Mouse (Mus musculus) kidney, postnatal 0 days (tissue): ENCODE results near the gene Pla2g3. TPM values are rescaled to one million over a fixed set of nuclear protein-coding genes. Genes with fewer than 3 reads are reported as not detected.

Experiments
- ATAC-seq: fragments of 200-750 bp; cut with Nextera tagmentation; replicated peaks from 2 replicates; pipeline ENCODE4 v1.8.0; 2017; ENCODE audit warnings: low read depth, moderate number of reproducible peaks, moderate TSS enrichment, moderate library complexity; ENCODE audit not compliant: low FRiP score
- DNase-seq: peaks from one replicate; pipeline ENCODE4 v3.0.0-alpha.2; 2016; ENCODE audit warnings: low spot score
- H3K27ac ChIP-seq: fragments of 300-500 bp; sonication (generic); 2 replicates; pipeline ENCODE4 v1.5.1; 2014; ENCODE audit warnings: mild to moderate bottlenecking
- H3K27me3 ChIP-seq: fragments of 300-500 bp; sonication (generic); 2 replicates; pipeline ENCODE4 v1.6.1; 2014; ENCODE audit warnings: low read length, mixed read lengths; ENCODE audit not compliant: insufficient read depth
- H3K36me3 ChIP-seq: fragments of 300-500 bp; sonication (generic); 2 replicates; pipeline ENCODE4 v1.6.1; 2014; ENCODE audit warnings: low read length, mixed read lengths; ENCODE audit not compliant: insufficient read depth
- H3K4me1 ChIP-seq: fragments of 300-500 bp; sonication (generic); replicated peaks from 2 replicates; pipeline ENCODE4 v1.6.1; 2014; ENCODE audit warnings: antibody characterized with exemption, low read length, mixed read lengths; ENCODE audit not compliant: insufficient read depth
- H3K4me2 ChIP-seq: fragments of 300-500 bp; sonication (generic); 2 replicates; pipeline ENCODE4 v1.6.1; 2014; ENCODE audit warnings: mild to moderate bottlenecking, low read length, moderate library complexity, mixed read lengths
- H3K4me3 ChIP-seq: fragments of 300-500 bp; sonication (generic); replicated peaks from 2 replicates; pipeline ENCODE4 v1.5.1; 2014; ENCODE audit warnings: low read depth, low read length
- H3K9ac ChIP-seq: fragments of 300-500 bp; sonication (generic); 2 replicates; pipeline ENCODE4 v1.6.1; 2014; ENCODE audit warnings: low read depth, low read length
- H3K9me3 ChIP-seq: fragments of 300-500 bp; sonication (generic); replicated peaks from 2 replicates; pipeline ENCODE4 v1.6.1; 2016; ENCODE audit warnings: low read length, inconsistent platforms, mixed read lengths
- CTCF ChIP-seq: IDR thresholded peaks from 2 replicates; pipeline ENCODE4 v1.5.1; 2016; ENCODE audit warnings: antibody characterized with exemption, low read depth, mild to moderate bottlenecking, moderate library complexity
- WGBS: fragments of 180-500 bp; shearing (Covaris S2); extraction: QIAGEN DNeasy Blood & Tissue Kit; methylation state at CpG from one replicate; pipeline ENCODE4 v1.1.7; 2014; 5-methylcytosine and 5-hydroxymethylcytosine counted together
- polyA plus RNA-seq: library from polyadenylated mRNA; unstranded; fragments of >200 nt; fragmentation: Nextera tagmentation; extraction: Ambion mirVana; gene quantifications from 2 replicates; pipeline ENCODE4 v1.2.1, GENCODE M21; 2015

The Pla2g3 gene
- polyA plus RNA-seq, 1 experiment from 2014 or later = 0.25 TPM

- Histone ChIP-seq H3K36me3 (0 out of 2 replicates have a peak, but pooled peaks cover 4% of the 10 kb centered on the region), H3K9ac (peak overlapping the region; percentile 83), H3K27ac (peak overlapping the region; percentile 70), H3K9me3 (no peaks in the 10 kb centered on the region), H3K27me3 (no peaks in the 10 kb centered on the region), H3K4me2 (peak overlapping the region; percentile 62), H3K4me1 (peaks cover 31% of the 10 kb centered on the region), H3K4me3 (peak overlapping the region; percentile 67)
- peak; percentile 16; the same call in 1 of the 2 replicates for TF ChIP-seq CTCF
- WGBS = 3% methylated on average over 33 of the region's 33 CpGs
- DNase-seq = peak; percentile 99
- ATAC-seq = peak; percentile 78
Observed at GRCm38 (mm10) chr11:3539111-3539825, 51.2 kb downstream of the Pla2g3 start.

GRCm38 (mm10) chr11:3539826-3540196, 51.7 kb downstream of the Pla2g3 start:
- H3K4me1 ChIP-seq = peaks cover 30% of the 10 kb centered on the region
- DNase-seq = no peak
- TF ChIP-seq CTCF = peak; percentile 43; the same call in 1 of the 2 replicates
- H3K9me3 ChIP-seq = no peaks in the 10 kb centered on the region
- no peak overlapping the region for H3K9ac ChIP-seq
- no peaks in the 10 kb centered on the region for H3K36me3 ChIP-seq
- no peak for ATAC-seq
- WGBS = 77% methylated on average over 4 of the region's 4 CpGs
- H3K27me3 ChIP-seq = no peaks in the 10 kb centered on the region
- H3K4me3 ChIP-seq = peak overlapping the region; percentile 67; the same call in 1 of the 2 replicates
- H3K27ac ChIP-seq = no peak overlapping the region
- peak overlapping the region; percentile 62 for H3K4me2 ChIP-seq

- TF ChIP-seq CTCF = no peak
- Histone ChIP-seq H3K4me2 (peak within 1 kb of the TSS; percentile 62), H3K9me3 (no peaks in the 10 kb centered on the region), H3K4me3 (peak within 1 kb of the TSS; percentile 67), H3K9ac (peak within 1 kb of the TSS; percentile 83), H3K4me1 (peaks cover 28% of the 10 kb centered on the region), H3K27ac (no peak within 1 kb of the TSS), H3K27me3 (no peaks in the 10 kb centered on the region), H3K36me3 (no peaks in the 10 kb centered on the region)
- ATAC-seq = no peak
- 92% methylated on average over 23 of the region's 23 CpGs for WGBS
- no peak for DNase-seq
Observed at GRCm38 (mm10) chr11:3540451-3541085, 52.5 kb downstream of the Pla2g3 start, which contains the start of gene Smtn. Gene Smtn, minus strand, starts transcription at chr11:3540612.

GRCm38 (mm10) chr11:3541932-3542331, 53.8 kb downstream of the Pla2g3 start:
- Histone ChIP-seq H3K27ac (no peak overlapping the region), H3K4me1 (peaks cover 16% of the 10 kb centered on the region; the same call in 1 of the 2 replicates), H3K9me3 (no peaks in the 10 kb centered on the region), H3K4me2 (no peak overlapping the region), H3K36me3 (no peaks in the 10 kb centered on the region), H3K4me3 (no peak overlapping the region), H3K27me3 (no peaks in the 10 kb centered on the region), H3K9ac (no peak overlapping the region)
- DNase-seq (no peak), ATAC-seq (no peak)
- 64% methylated on average over 3 of the region's 3 CpGs for WGBS
- no peak for TF ChIP-seq CTCF

GRCm38 (mm10) chr11:3543001-3543400, 54.9 kb downstream of the Pla2g3 start:
- Histone ChIP-seq H3K27me3 (no peaks in the 10 kb centered on the region), H3K4me1 (peaks cover 7% of the 10 kb centered on the region; the same call in 1 of the 2 replicates), H3K36me3 (no peaks in the 10 kb centered on the region), H3K9ac (no peak overlapping the region), H3K27ac (no peak overlapping the region), H3K9me3 (no peaks in the 10 kb centered on the region), H3K4me3 (no peak overlapping the region), H3K4me2 (no peak overlapping the region)
- ATAC-seq (no peak), DNase-seq (no peak)
- 37% methylated on average over 5 of the region's 5 CpGs for WGBS
- TF ChIP-seq CTCF = no peak

- no peak overlapping the region for H3K4me2 ChIP-seq
- H3K9me3 ChIP-seq = no peaks in the 10 kb centered on the region
- no peaks in the 10 kb centered on the region for H3K36me3 ChIP-seq
- no peak overlapping the region for H3K27ac ChIP-seq
- no peaks in the 10 kb centered on the region for H3K27me3 ChIP-seq
- DNase-seq (no peak), ATAC-seq (no peak)
- no peak overlapping the region for H3K9ac ChIP-seq
- peaks cover 2% of the 10 kb centered on the region; the same call in 1 of the 2 replicates for H3K4me1 ChIP-seq
- TF ChIP-seq CTCF = peak; percentile 38
- WGBS = 94% methylated on average over 5 of the region's 5 CpGs
- no peak overlapping the region for H3K4me3 ChIP-seq
Observed at GRCm38 (mm10) chr11:3544409-3544808, 56.3 kb downstream of the Pla2g3 start.
